Mouse (Mus musculus) c-Kit-negative CD71-positive TER-119-positive erythroid progenitor cells, embryonic 14.5 days (primary cell): ENCODE measurements around the gene Olfr92.

Experiments
- DNase-seq: peaks from one replicate; pipeline ENCODE4 v3.0.0-alpha.2; 2013; ENCODE audit warnings: low read depth, low spot score

Olfr92 gene

DNA sequence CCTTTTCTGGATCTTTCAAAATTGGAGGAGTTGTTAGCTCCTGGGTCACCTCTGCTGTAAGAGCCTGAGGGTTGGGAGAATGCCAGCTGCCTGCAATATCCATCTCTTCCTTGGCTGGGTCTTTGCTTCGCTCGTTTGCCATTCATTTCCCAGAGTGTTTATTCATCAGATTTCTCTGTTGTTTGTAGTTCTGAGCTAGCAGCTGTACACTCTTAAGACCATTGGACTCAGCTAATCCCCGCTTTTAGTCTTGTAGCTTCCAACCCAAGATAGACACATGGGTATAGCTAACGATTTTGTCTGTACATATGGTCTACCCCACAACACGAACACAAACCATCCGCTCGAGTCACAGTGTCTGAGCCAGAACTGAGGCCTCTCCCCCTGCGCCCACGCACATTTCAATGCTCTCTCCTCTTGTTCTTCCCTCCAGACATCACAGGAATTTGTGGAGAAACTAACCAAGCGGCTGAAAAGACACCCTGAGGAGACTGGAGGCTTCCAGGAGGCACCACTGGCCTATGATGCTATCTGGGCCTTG lies 57.7 kb downstream of the Olfr92 start:
- DNase-seq = no peak

GRCm38 (mm10) chr17:37061435-37061834 lies 58.5 kb downstream of the Olfr92 start:
- DNase-seq = no peak
